23 mouse cellular contexts compared by ENCODE assay signal in the genomic region with DNA sequence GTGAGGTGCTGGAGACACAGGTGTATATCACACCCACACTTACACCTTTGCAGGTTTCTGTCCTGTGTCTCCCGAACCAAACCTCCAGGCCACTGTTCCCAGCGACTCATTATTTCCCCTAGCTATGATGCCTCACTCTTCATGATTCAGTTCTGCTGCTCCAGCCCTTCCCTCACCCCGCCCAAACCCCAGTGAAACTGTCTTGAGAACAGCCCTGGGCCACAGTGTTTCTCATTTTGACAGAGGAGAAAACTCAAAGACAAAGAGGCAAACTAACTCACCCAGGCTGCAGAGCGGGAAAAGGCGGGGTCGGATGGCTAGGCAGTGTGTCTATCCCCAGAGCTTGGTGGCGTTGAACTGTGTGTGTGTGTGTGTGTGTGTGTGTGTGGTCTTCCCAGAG.
DNase-seq lines count a peak whose midpoint lies in the region; ATAC-seq and TF ChIP-seq lines count a peak whose summit lies in the region.
"Had no signal": no experiment of that assay in that cellular context is flagged by ENCODE, and none has a peak within 500 bp of the region (broad histone marks: within the 10 kb centered on the region; RNA-seq: fewer than 3 reads in every experiment).

No protein-coding gene starts in this region.

- peak overlapping the region; percentile 8; the same call in 1 of the 2 replicates for H3K27ac ChIP-seq in forebrain, embryonic 10.5 days
- no peak overlapping the region for H3K27ac ChIP-seq in forebrain, postnatal 0 days (ENCODE audit: low read depth, low read length)
- peak overlapping the region; percentile 33; the same call in 1 of the 2 replicates for H3K27ac ChIP-seq in brown adipose tissue, adult 24 weeks (replicated peaks; ENCODE audit: low read depth, low read length)
- no peak overlapping the region for H3K27ac ChIP-seq in limb, embryonic 15.5 days
- no peak overlapping the region for H3K27ac ChIP-seq in neural tube, embryonic 15.5 days (replicated peaks)
- H3K27ac ChIP-seq: forebrain, embryonic 12.5 days; heart, embryonic 13.5 days; hindbrain, postnatal 0 days; kidney, embryonic 15.5 days; liver, embryonic 14.5 days; lung, embryonic 15.5 days; midbrain, embryonic 12.5 days; neural tube, embryonic 12.5 days had no signal

- H3K4me1 ChIP-seq in forebrain, embryonic 10.5 days = peaks cover 38% of the 10 kb centered on the region
- 0 out of 2 replicates have a peak, but pooled peaks cover 4% of the 10 kb centered on the region for H3K4me1 ChIP-seq in forebrain, postnatal 0 days (ENCODE audit: insufficient read depth)
- H3K4me1 ChIP-seq in brown adipose tissue, adult 24 weeks (ENCODE audit: control insufficient read depth, insufficient read depth, insufficient read length, low read length) = peaks cover 22% of the 10 kb centered on the region
- peaks cover 37% of the 10 kb centered on the region; the same call in 1 of the 2 replicates for H3K4me1 ChIP-seq in limb, embryonic 15.5 days
- peaks cover 7% of the 10 kb centered on the region; the same call in 1 of the 2 replicates for H3K4me1 ChIP-seq in neural tube, embryonic 15.5 days
- H3K4me1 ChIP-seq: heart, embryonic 13.5 days; neural tube, embryonic 12.5 days had no signal

- WGBS in forebrain, embryonic 10.5 days = 86% methylated on average over 7 of the region's 7 CpGs
- WGBS in forebrain, postnatal 0 days = 94% methylated on average over 7 of the region's 7 CpGs
- WGBS in limb, embryonic 15.5 days = 79% methylated on average over 7 of the region's 7 CpGs
- 91% methylated on average over 7 of the region's 7 CpGs for WGBS in neural tube, embryonic 15.5 days

- H3K4me2 ChIP-seq in forebrain, postnatal 0 days (ENCODE audit: low read depth) = no peak overlapping the region
- no peak overlapping the region for H3K4me2 ChIP-seq in limb, embryonic 15.5 days
- no peak overlapping the region for H3K4me2 ChIP-seq in neural tube, embryonic 15.5 days
- H3K4me2 ChIP-seq: embryonic facial prominence, embryonic 15.5 days; forebrain, embryonic 12.5 days; heart, embryonic 13.5 days; kidney, embryonic 15.5 days; limb, embryonic 13.5 days; lung, embryonic 15.5 days; midbrain, embryonic 12.5 days; neural tube, embryonic 12.5 days had no signal

- TF ChIP-seq CTCF in forebrain, postnatal 0 days (IDR thresholded peaks at IDR 0.05; ENCODE audit: low read depth) = no peak

- no peak for ATAC-seq in forebrain, postnatal 0 days
- 0 out of 2 replicates have a peak, but pooled peaks have one; percentile 21 for ATAC-seq in limb, embryonic 15.5 days (ENCODE audit: insufficient number of reproducible peaks, low FRiP score, low TSS enrichment, low read depth)
- no peak for ATAC-seq in neural tube, embryonic 15.5 days (ENCODE audit: low FRiP score)
- ATAC-seq: activated CD4-positive, CD25-positive, alpha-beta regulatory T cell, adult 4 months; hindbrain, postnatal 0 days; intestine, postnatal 0 days had no signal

- no peaks in the 10 kb centered on the region for H3K36me3 ChIP-seq in forebrain, embryonic 10.5 days (replicated peaks)
- H3K36me3 ChIP-seq in forebrain, postnatal 0 days (ENCODE audit: insufficient read depth) = no peaks in the 10 kb centered on the region
- no peaks in the 10 kb centered on the region for H3K36me3 ChIP-seq in limb, embryonic 15.5 days
- no peaks in the 10 kb centered on the region for H3K36me3 ChIP-seq in neural tube, embryonic 15.5 days
- H3K36me3 ChIP-seq: embryonic facial prominence, embryonic 15.5 days; forebrain, embryonic 12.5 days; heart, embryonic 13.5 days; kidney, embryonic 15.5 days; limb, embryonic 13.5 days; lung, embryonic 15.5 days; midbrain, embryonic 12.5 days; neural tube, embryonic 12.5 days had no signal

- no peak overlapping the region for H3K4me3 ChIP-seq in forebrain, embryonic 10.5 days
- no peak overlapping the region for H3K4me3 ChIP-seq in forebrain, postnatal 0 days (ENCODE audit: low read depth, low read length)
- H3K4me3 ChIP-seq in brown adipose tissue, adult 24 weeks (ENCODE audit: insufficient read depth, low read depth, low read length) = no peak overlapping the region
- no peak overlapping the region for H3K4me3 ChIP-seq in limb, embryonic 15.5 days
- no peak overlapping the region for H3K4me3 ChIP-seq in neural tube, embryonic 15.5 days (replicated peaks)
- H3K4me3 ChIP-seq: embryonic facial prominence, embryonic 15.5 days; forebrain, embryonic 12.5 days; heart, embryonic 13.5 days; kidney, embryonic 15.5 days; limb, embryonic 13.5 days; lung, embryonic 15.5 days; midbrain, embryonic 12.5 days; neural tube, embryonic 12.5 days had no signal

- H3K27me3 ChIP-seq in forebrain, embryonic 10.5 days (ENCODE audit: poor library complexity, severe bottlenecking) = no peaks in the 10 kb centered on the region
- H3K27me3 ChIP-seq in forebrain, postnatal 0 days (ENCODE audit: insufficient read depth, low read length) = no peaks in the 10 kb centered on the region
- no peaks in the 10 kb centered on the region for H3K27me3 ChIP-seq in limb, embryonic 15.5 days
- no peaks in the 10 kb centered on the region for H3K27me3 ChIP-seq in neural tube, embryonic 15.5 days (replicated peaks)
- H3K27me3 ChIP-seq: embryonic facial prominence, embryonic 15.5 days; forebrain, embryonic 12.5 days; kidney, embryonic 15.5 days; lung, embryonic 15.5 days; midbrain, embryonic 12.5 days; neural tube, embryonic 12.5 days had no signal

- DNase-seq in forebrain, embryonic 10.5 days (ENCODE audit: extremely low spot score, low spot score) = no peak
- DNase-seq in forebrain, postnatal 0 days = no peak
- DNase-seq in 3T3-L1 (ENCODE audit: low read depth, low spot score) = peak; percentile 89
- no peak for DNase-seq in urinary bladder, postnatal 14 days (ENCODE audit: low spot score)
- no peak for DNase-seq in cerebellum, adult 8-10 months
- DNase-seq: cerebellum, adult 18-20 months; kidney, postnatal 4 days; thymus, postnatal 36 days had no signal

- no peak overlapping the region for H3K9ac ChIP-seq in forebrain, postnatal 0 days
- no peak overlapping the region for H3K9ac ChIP-seq in limb, embryonic 15.5 days
- no peak overlapping the region for H3K9ac ChIP-seq in neural tube, embryonic 15.5 days (replicated peaks)
- H3K9ac ChIP-seq: embryonic facial prominence, embryonic 15.5 days; forebrain, embryonic 12.5 days; heart, embryonic 13.5 days; kidney, embryonic 15.5 days; limb, embryonic 13.5 days; liver, embryonic 14.5 days; lung, embryonic 15.5 days; midbrain, embryonic 12.5 days; neural tube, embryonic 12.5 days had no signal

- no peaks in the 10 kb centered on the region for H3K9me3 ChIP-seq in forebrain, embryonic 10.5 days
- H3K9me3 ChIP-seq in forebrain, postnatal 0 days (ENCODE audit: low read length) = no peaks in the 10 kb centered on the region
- no peaks in the 10 kb centered on the region for H3K9me3 ChIP-seq in limb, embryonic 15.5 days
- H3K9me3 ChIP-seq in neural tube, embryonic 15.5 days (replicated peaks) = no peaks in the 10 kb centered on the region
- H3K9me3 ChIP-seq: embryonic facial prominence, embryonic 15.5 days; forebrain, embryonic 12.5 days; heart, embryonic 13.5 days; kidney, embryonic 15.5 days; limb, embryonic 13.5 days; lung, embryonic 15.5 days; midbrain, embryonic 12.5 days; neural tube, embryonic 12.5 days had no signal

Comparison
In these comparisons a context has a peak if more than half of its experiments do, and no peak if none do; other contexts are left out.
1. H3K27ac ChIP-seq: peak in forebrain, embryonic 10.5 days (single experiment) and brown adipose tissue, adult 24 weeks (single experiment); none in forebrain, postnatal 0 days (single experiment), limb, embryonic 15.5 days (single experiment) and neural tube, embryonic 15.5 days (single experiment).